Comparison of ENCODE assay signal across 9 mouse cellular contexts in genomic region chr10:4037066-4037465, GRCm38 (mm10).
DNase-seq lines count a peak whose midpoint lies in the region; ATAC-seq and TF ChIP-seq lines count a peak whose summit lies in the region.
"Had no signal": no experiment of that assay in that cellular context is flagged by ENCODE, and none has a peak within 500 bp of the region (broad histone marks: within the 10 kb centered on the region; RNA-seq: fewer than 3 reads in every experiment).

No protein-coding gene starts in this region.

- no peak overlapping the region for H3K9ac ChIP-seq in stomach, embryonic 15.5 days
- H3K9ac ChIP-seq: hindbrain, embryonic 14.5 days had no signal

- no peak overlapping the region for H3K4me3 ChIP-seq in gastrocnemius, adult 2 months
- no peak overlapping the region for H3K4me3 ChIP-seq in stomach, embryonic 15.5 days (replicated peaks)

- no peaks in the 10 kb centered on the region for H3K27me3 ChIP-seq in stomach, embryonic 15.5 days (replicated peaks)

- WGBS in stomach, embryonic 15.5 days, result 51% methylated on average over 3 of the region's 3 CpGs

- H3K27ac ChIP-seq in gastrocnemius, adult 2 months, result no peak overlapping the region
- H3K27ac ChIP-seq in stomach, embryonic 15.5 days, result 0 out of 2 replicates have a peak overlapping the region, but pooled peaks have one; percentile 31
- H3K27ac ChIP-seq: hindbrain, embryonic 14.5 days had no signal

- peak; percentile 55 for TF ChIP-seq CTCF in gastrocnemius, adult 2 months (IDR thresholded peaks at IDR 0.05)

- ATAC-seq in stomach, embryonic 15.5 days (ENCODE audit: insufficient read depth, low FRiP score, low read depth), result no peak
- no peak for ATAC-seq in erythroid progenitor cell, adult 5-6 weeks (replicated peaks; ENCODE audit: low FRiP score, poor library complexity, severe bottlenecking)

- intact Hi-C loops in gastrocnemius, adult 2 months (cut with DNase I), result no loop called here

- no peak overlapping the region for H3K4me2 ChIP-seq in stomach, embryonic 15.5 days
- H3K4me2 ChIP-seq: hindbrain, embryonic 14.5 days had no signal

- H3K36me3 ChIP-seq in stomach, embryonic 15.5 days, result no peaks in the 10 kb centered on the region

- no peaks in the 10 kb centered on the region for H3K9me3 ChIP-seq in stomach, embryonic 15.5 days

- no peak for DNase-seq in gastrocnemius, adult 2 months
- no peak for DNase-seq in gastrocnemius, postnatal 4 days (ENCODE audit: low spot score in 2 of 2)
- DNase-seq in retina, embryonic 14.5 days (ENCODE audit: low spot score), result peak; percentile 9
- DNase-seq in retina, postnatal 1 day, result no peak
- peak; percentile 48 for DNase-seq in kidney, postnatal 14 days
- no peak for DNase-seq in thymus, postnatal 0 days (ENCODE audit: low spot score)

- no peaks in the 10 kb centered on the region for H3K4me1 ChIP-seq in stomach, embryonic 15.5 days

Comparison
In these comparisons a context has a peak if more than half of its experiments do, and no peak if none do; other contexts are left out.
1. DNase-seq: peak in retina, embryonic 14.5 days (single experiment) and kidney, postnatal 14 days (single experiment); none in gastrocnemius, adult 2 months (single experiment), gastrocnemius, postnatal 4 days (0 of 2), retina, postnatal 1 day (single experiment) and thymus, postnatal 0 days (single experiment).